ENCODE assay signal across 24 mouse cellular contexts in genomic region chr1:108558882-108559281, GRCm38 (mm10).
"Had no signal": no experiment of that assay in that cellular context is flagged by ENCODE, and none has a peak within 500 bp of the region (broad histone marks: within the 10 kb centered on the region; RNA-seq: fewer than 3 reads in every experiment).

No protein-coding gene starts in this region.

- H3K27me3 ChIP-seq: embryonic facial prominence, embryonic 12.5 days; embryonic facial prominence, embryonic 13.5 days; embryonic facial prominence, embryonic 15.5 days; forebrain, embryonic 12.5 days; forebrain, embryonic 13.5 days; forebrain, embryonic 15.5 days had no signal

- DNase-seq: cerebellum, adult 9-10 months; cerebellum, adult 9-11 months; cerebellum, postnatal 10 days; cerebellum, postnatal 14 days; cerebellum, postnatal 25 days; cerebellum, postnatal 36 days; embryo, embryonic 11 days; forebrain, postnatal 0 days; gastrocnemius, adult 2 months; gastrocnemius, postnatal 10 days; gastrocnemius, postnatal 14 days; gastrocnemius, postnatal 25 days; gastrocnemius, postnatal 36 days; heart, adult 11 months; heart, adult 18-20 months; heart, adult 2 months had no signal

- ATAC-seq: forebrain, embryonic 13.5 days; forebrain, embryonic 14.5 days; forebrain, embryonic 15.5 days; forebrain, embryonic 16.5 days; forebrain, postnatal 0 days had no signal
